Mouse (Mus musculus) CD4-positive naive resting alpha-beta T cell, adult 57 days (primary cell): ENCODE data around the gene Scd1. TPM values are rescaled to one million over a fixed set of nuclear protein-coding genes. Genes with fewer than 3 reads are reported as not detected.

ENCODE experiments used
- total RNA-seq: library from RNA; stranded (reverse); gene quantifications from one replicate; pipeline ENCODE4 v1.2.4, GENCODE M21; 2023

Scd1 gene
- 30.7 TPM for total RNA-seq

GRCm38 (mm10) chr19:44407341-44408222 is at the start of gene Scd1:
Gene Scd1 (minus strand): TSS chr19:44407879.

Other genes with a start within 250 kb of the Scd1 start
- not detected for gene Pkd2l1, start 215.4 kb downstream of the Scd1 start, total RNA-seq
- gene Scd3, start 204.6 kb downstream of the Scd1 start, total RNA-seq: not detected
- gene Scd2, start 114.2 kb downstream of the Scd1 start, total RNA-seq: 19.0 TPM
- 1.0 TPM for gene Scd4, start 74.8 kb downstream of the Scd1 start, total RNA-seq
- gene Wnt8b, start 85.6 kb upstream of the Scd1 start, total RNA-seq: not detected
- 2.2 TPM for gene Sec31b, start 138.0 kb upstream of the Scd1 start, total RNA-seq
- gene Gm20538, start 145.0 kb upstream of the Scd1 start, total RNA-seq: not detected
- 116 TPM for gene Ndufb8, start 147.6 kb upstream of the Scd1 start, total RNA-seq
- gene Hif1an, start 155.0 kb upstream of the Scd1 start, total RNA-seq: 61.5 TPM